ENCODE assay signal across 8 mouse cellular contexts in genomic region chr4:34976331-34976778, GRCm38 (mm10).
DNase-seq lines count a peak whose midpoint lies in the region; ATAC-seq lines count a peak whose summit lies in the region.

No protein-coding gene starts in this region.

- H3K9ac ChIP-seq in heart, embryonic 11.5 days (ENCODE audit: low read depth, low read length): no peak overlapping the region
- H3K9ac ChIP-seq in stomach, embryonic 15.5 days: no peak overlapping the region
- H3K9ac ChIP-seq in kidney, embryonic 14.5 days (ENCODE audit: low read depth, low read length): no peak overlapping the region

- H3K9me3 ChIP-seq in heart, embryonic 11.5 days (replicated peaks; ENCODE audit: control insufficient read depth, low read length): no peaks in the 10 kb centered on the region
- no peaks in the 10 kb centered on the region; the same call in 1 of the 2 replicates for H3K9me3 ChIP-seq in stomach, embryonic 15.5 days
- no peaks in the 10 kb centered on the region for H3K9me3 ChIP-seq in kidney, embryonic 14.5 days (ENCODE audit: control insufficient read depth, low read length)

- H3K27me3 ChIP-seq in heart, embryonic 11.5 days (ENCODE audit: control insufficient read depth, insufficient read depth, low read length): no peaks in the 10 kb centered on the region
- H3K27me3 ChIP-seq in stomach, embryonic 15.5 days (replicated peaks): no peaks in the 10 kb centered on the region
- no peaks in the 10 kb centered on the region for H3K27me3 ChIP-seq in kidney, embryonic 14.5 days (ENCODE audit: control insufficient read depth, insufficient read depth, low read length)

- H3K27ac ChIP-seq in heart, embryonic 11.5 days (ENCODE audit: low read depth, low read length): no peak overlapping the region; the same call in 1 of the 2 replicates
- peak overlapping the region; percentile 51 for H3K27ac ChIP-seq in stomach, embryonic 15.5 days
- H3K27ac ChIP-seq in kidney, embryonic 14.5 days (ENCODE audit: low read depth, low read length): no peak overlapping the region

- peaks cover 11% of the 10 kb centered on the region; the same call in 1 of the 2 replicates for H3K4me1 ChIP-seq in heart, embryonic 11.5 days (ENCODE audit: control insufficient read depth, insufficient read depth, low read length)
- H3K4me1 ChIP-seq in stomach, embryonic 15.5 days: peaks cover 10% of the 10 kb centered on the region; the same call in 1 of the 2 replicates
- H3K4me1 ChIP-seq in kidney, embryonic 14.5 days (ENCODE audit: control insufficient read depth, insufficient read depth, low read length): no peaks in the 10 kb centered on the region

- no peak overlapping the region for H3K4me3 ChIP-seq in heart, embryonic 11.5 days (ENCODE audit: low read depth, low read length)
- H3K4me3 ChIP-seq in stomach, embryonic 15.5 days (replicated peaks): no peak overlapping the region
- H3K4me3 ChIP-seq in kidney, embryonic 14.5 days (ENCODE audit: low read length): no peak overlapping the region

- H3K36me3 ChIP-seq in heart, embryonic 11.5 days (ENCODE audit: control insufficient read depth, insufficient read depth, low read length): no peaks in the 10 kb centered on the region
- no peaks in the 10 kb centered on the region for H3K36me3 ChIP-seq in stomach, embryonic 15.5 days
- no peaks in the 10 kb centered on the region for H3K36me3 ChIP-seq in kidney, embryonic 14.5 days (ENCODE audit: control insufficient read depth, insufficient read depth, low read length)

- peak; percentile 92 for DNase-seq in heart, adult 11 months
- peak; percentile 51 for DNase-seq in urinary bladder, postnatal 14 days (ENCODE audit: low spot score)
- no peak for DNase-seq in urinary bladder, postnatal 10 days (ENCODE audit: low spot score)
- DNase-seq in heart, postnatal 4 days: peak; percentile 82

- ATAC-seq in heart, embryonic 11.5 days (replicated peaks; ENCODE audit: insufficient number of reproducible peaks, low FRiP score, low TSS enrichment): no peak
- peak; percentile 27; the same call in 1 of the 2 replicates for ATAC-seq in stomach, embryonic 15.5 days (ENCODE audit: insufficient read depth, low FRiP score, low read depth)
- no peak for ATAC-seq in kidney, embryonic 14.5 days (ENCODE audit: low FRiP score, low TSS enrichment)
- no peak for ATAC-seq in inflammation-experienced regulatory T-cells, adult 6 months

- WGBS in heart, embryonic 11.5 days (ENCODE audit: insufficient replicate concordance): 61% methylated on average over 13 of the region's 13 CpGs
- 52% methylated on average over 13 of the region's 13 CpGs for WGBS in stomach, embryonic 15.5 days
- WGBS in kidney, embryonic 14.5 days: 90% methylated on average over 13 of the region's 13 CpGs

- no peak overlapping the region for H3K4me2 ChIP-seq in heart, embryonic 11.5 days
- no peak overlapping the region for H3K4me2 ChIP-seq in stomach, embryonic 15.5 days
- no peak overlapping the region for H3K4me2 ChIP-seq in kidney, embryonic 14.5 days (replicated peaks; ENCODE audit: low read depth, low read length)
